Mouse (Mus musculus) ES-CJ7 (cell line): ENCODE data around the gene Gbp3.

ENCODE experiments used
- DNase-seq: peaks from one replicate; pipeline ENCODE4 v3.0.0; 2011; ENCODE audit warnings: low read depth, low spot score

Gbp3 gene

GRCm38 (mm10) chr3:142588888-142589287 lies 29.1 kb downstream of the Gbp3 start:
- DNase-seq: no peak

GRCm38 (mm10) chr3:142590431-142591067 lies 30.7 kb downstream of the Gbp3 start:
- DNase-seq: no peak

GRCm38 (mm10) chr3:142594547-142594946 lies 34.7 kb downstream of the Gbp3 start, which contains the start of gene Gbp2b:
Gene Gbp2b, plus strand, starts transcription at chr3:142594847.
- no peak for DNase-seq

GRCm38 (mm10) chr3:142597923-142598322 lies 38.1 kb downstream of the Gbp3 start:
- DNase-seq: no peak

- DNase-seq: no peak
These were observed 41.8 kb downstream of the Gbp3 start for GRCm38 (mm10) chr3:142601675-142602074.

- DNase-seq: no peak
These were observed 58.8 kb downstream of the Gbp3 start for GRCm38 (mm10) chr3:142618658-142619057.

- no peak for DNase-seq
These were observed 59.8 kb downstream of the Gbp3 start for GRCm38 (mm10) chr3:142619606-142620005.

- peak; percentile 14 for DNase-seq
These were observed 60.5 kb downstream of the Gbp3 start, which contains the start of gene Gbp2 for GRCm38 (mm10) chr3:142620111-142620955. Gene Gbp2, plus strand, starts transcription at chr3:142620602.

- peak; percentile 67 for DNase-seq
These were observed 61.2 kb downstream of the Gbp3 start for GRCm38 (mm10) chr3:142620956-142621562.
